Mouse (Mus musculus) MN1 (cell line): Measurements from ENCODE around the gene Slc35e3.
A peak's percentile ranks its signal among the peaks of the same experiment; 100 is the strongest.
"Not testable (repeated sequence)": the region's sequence is repeated elsewhere in the genome, so short reads cannot be mapped to it uniquely, and the experiment has no call there.

Experiments
- DNase-seq: peaks from one replicate; pipeline ENCODE4 v3.0.0-alpha.2; 2016; ENCODE audit warnings: low spot score

The Slc35e3 gene

GRCm38 (mm10) chr10:117732962-117733592 lies 13.1 kb downstream of the Slc35e3 start:
- DNase-seq = no peak

DNA sequence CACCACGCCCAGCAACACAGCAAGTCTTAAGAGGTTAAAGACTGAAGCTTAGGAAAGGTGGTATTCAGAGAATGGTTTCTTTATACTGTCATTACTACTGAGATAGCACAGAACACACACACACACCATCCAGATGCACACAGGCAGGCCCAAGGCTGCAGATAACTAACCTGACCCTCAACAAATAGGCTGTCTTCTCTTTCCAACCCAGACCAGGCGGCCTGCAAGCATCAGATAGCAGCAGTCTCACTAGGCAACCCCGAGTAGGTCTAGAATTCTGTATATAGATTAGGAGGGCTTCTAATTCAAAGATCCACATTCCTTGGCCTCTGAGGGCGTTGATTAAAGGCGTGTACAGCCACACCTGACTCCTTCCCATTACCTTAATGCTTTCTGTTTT lies 14.0 kb downstream of the Slc35e3 start:
- no peak for DNase-seq

GRCm38 (mm10) chr10:117731244-117732101 lies 14.7 kb downstream of the Slc35e3 start:
- peak; percentile 75 for DNase-seq

DNA sequence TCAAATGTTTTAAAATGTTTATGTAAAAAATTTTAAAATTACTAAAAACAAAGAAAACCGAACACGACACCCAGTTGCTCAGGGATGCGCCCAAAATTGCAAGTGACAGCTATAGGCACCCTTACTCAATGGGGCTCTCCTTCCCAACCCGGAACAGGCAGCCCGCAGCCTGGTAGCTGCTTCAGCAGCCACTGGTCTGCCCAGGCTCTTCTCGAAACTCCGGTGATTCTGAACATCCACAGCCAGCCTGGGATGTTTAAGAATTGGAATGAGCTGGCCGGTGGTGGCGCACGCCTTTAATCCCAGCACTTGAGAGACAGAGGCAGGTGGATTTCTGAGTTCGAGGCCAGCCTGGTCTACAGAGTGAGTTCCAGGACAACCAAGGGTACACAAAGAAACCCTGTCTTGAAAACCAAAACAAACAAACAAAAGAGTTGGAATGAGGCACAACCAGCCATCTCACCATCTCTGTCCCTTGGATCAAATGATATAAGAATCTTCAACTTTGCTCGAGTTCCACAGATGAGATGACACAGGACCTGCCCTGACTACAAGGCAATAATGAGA lies 15.4 kb downstream of the Slc35e3 start:
- no peak for DNase-seq

- DNase-seq = no peak
These were observed 16.0 kb downstream of the Slc35e3 start for GRCm38 (mm10) chr10:117730140-117730539.

- DNase-seq = no peak
These were observed 16.9 kb downstream of the Slc35e3 start for GRCm38 (mm10) chr10:117729139-117729814.

DNA sequence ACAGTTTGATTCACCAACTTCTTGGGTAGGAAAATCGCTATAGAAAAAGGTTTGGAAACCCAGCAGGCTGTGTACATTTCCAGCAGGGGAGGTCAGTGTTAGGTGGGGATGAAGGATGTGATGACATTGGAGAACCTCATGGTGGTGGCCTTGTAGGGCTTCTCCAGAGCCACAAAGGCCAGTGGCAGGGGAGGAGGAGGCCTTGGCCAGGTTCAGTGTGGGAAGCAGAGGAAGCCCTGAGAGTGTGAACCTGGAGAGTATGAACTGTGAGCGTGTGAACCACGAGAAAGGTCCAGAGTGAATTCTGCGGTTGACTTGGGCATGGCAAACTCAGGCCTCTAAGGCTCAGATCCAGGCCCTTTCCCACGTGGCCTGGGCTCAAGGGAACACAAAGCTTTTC lies 17.6 kb downstream of the Slc35e3 start:
- DNase-seq = no peak

- no peak for DNase-seq
These were observed 18.6 kb downstream of the Slc35e3 start for GRCm38 (mm10) chr10:117727518-117728110.

DNA sequence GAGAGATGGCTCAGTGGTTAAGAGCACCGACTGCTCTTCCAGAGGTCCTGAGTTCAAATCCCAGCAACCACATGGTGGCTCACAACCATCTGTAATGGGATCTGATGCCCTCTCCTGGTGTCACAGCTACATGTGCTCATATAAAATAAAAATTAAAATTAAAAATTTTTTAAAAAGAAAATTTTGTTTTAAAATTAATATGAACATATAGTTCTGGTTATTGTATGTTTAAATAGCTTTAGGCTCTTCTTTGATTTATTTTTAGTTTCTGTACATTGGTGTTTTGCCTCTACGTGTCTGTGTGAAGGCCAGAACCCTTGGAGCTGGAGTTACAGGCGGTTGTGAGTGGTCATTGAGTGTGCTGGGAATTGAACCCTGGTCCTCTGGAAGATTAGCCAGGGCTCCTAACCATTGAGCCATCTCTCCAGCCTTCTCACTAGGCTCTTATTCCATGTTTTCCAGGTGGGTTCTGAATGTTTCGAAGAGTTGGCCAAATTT lies 19.2 kb downstream of the Slc35e3 start:
- no peak for DNase-seq

GRCm38 (mm10) chr10:117726350-117726749 lies 19.8 kb downstream of the Slc35e3 start:
- no peak for DNase-seq

GRCm38 (mm10) chr10:117725671-117726070 lies 20.5 kb downstream of the Slc35e3 start:
- no peak for DNase-seq

GRCm38 (mm10) chr10:117724804-117725361 lies 21.3 kb downstream of the Slc35e3 start:
- no peak for DNase-seq

DNA sequence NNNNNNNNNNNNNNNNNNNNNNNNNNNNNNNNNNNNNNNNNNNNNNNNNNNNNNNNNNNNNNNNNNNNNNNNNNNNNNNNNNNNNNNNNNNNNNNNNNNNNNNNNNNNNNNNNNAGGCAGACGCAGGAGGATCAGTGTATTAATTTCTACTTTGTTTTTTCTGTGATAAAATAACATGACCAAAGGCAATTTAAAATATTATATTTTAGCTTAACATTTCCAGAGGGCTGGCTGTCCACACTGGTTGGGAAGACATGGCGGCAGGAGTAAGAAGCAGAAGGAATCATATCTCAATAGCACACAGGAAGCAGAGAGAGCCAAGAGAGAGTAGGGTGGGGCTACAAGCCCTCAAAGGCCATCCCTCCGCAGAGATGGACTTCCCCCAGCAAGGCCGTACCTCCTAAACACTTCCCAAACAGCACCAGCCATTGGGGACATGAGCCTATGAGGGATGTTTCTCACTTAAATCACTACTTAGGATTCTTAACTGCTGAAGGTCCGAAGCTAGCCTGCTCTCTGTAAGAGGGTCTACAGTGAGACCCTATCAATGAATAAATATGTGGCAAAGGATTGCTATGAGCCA lies 21.9 kb downstream of the Slc35e3 start:
- DNase-seq = no peak

GRCm38 (mm10) chr10:117718161-117719119 lies 27.7 kb downstream of the Slc35e3 start:
- DNase-seq = peak; percentile 93

GRCm38 (mm10) chr10:117717583-117717982 lies 28.6 kb downstream of the Slc35e3 start:
- DNase-seq = peak; percentile 89

DNA sequence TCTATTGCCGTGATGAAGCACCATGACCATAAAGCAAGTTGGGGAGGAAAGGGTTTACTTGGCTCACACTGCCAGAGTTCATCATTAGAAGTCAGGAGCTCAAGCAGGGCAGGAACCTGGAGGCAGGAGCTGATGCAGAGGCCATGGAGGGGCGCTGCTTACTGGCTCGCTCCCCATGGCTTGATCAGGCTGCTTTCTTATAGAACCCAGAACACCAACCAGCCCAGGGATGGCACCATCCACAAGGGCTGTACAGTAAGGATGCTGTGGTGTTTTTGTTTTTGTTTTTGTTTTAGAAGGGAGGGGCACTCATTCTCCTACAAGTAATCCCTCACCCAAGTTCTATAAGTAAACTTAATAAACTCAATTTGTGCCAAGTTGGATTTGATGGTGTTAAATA lies 29.5 kb downstream of the Slc35e3 start:
- DNase-seq = no peak

DNA sequence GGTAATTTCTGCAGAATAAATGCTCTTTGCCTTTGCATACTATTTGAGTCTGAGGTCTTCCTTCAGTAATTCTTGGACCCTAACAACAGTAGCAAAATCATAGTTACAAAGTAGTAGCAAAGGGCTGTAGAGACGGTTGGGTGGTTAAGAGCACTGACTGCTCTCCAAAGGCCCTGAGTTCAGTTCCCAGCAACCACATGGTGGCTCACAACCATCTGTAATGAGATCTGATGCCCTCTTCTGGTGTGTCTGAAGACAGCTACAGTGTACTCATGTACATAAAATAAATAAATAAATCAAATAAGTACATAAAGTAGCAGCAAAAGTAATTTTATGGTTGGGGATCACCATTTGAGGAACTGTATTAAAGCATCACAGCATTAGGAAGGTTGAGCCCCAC lies 30.5 kb downstream of the Slc35e3 start:
- DNase-seq = not testable (repeated sequence)

- no peak for DNase-seq
These were observed 31.2 kb downstream of the Slc35e3 start for GRCm38 (mm10) chr10:117714928-117715500.

- no peak for DNase-seq
These were observed 32.1 kb downstream of the Slc35e3 start for GRCm38 (mm10) chr10:117714048-117714545.
